Mouse (Mus musculus): ENCODE results near the gene Gse1. TPM values are rescaled to one million over a fixed set of nuclear protein-coding genes. Genes with fewer than 3 reads are reported as not detected.
"Not testable (repeated sequence)": the region's sequence is repeated elsewhere in the genome, so short reads cannot be mapped to it uniquely, and the experiment has no call there.

The Gse1 gene
- total RNA-seq, 2 experiments from 2014 or later, result 27.2 to 42.9 TPM

- peak; percentile 52 for DNase-seq
These were observed 96.3 kb downstream of the Gse1 start for GRCm38 (mm10) chr8:120324555-120324954.

- no peak for DNase-seq
These were observed 97.0 kb downstream of the Gse1 start for GRCm38 (mm10) chr8:120325172-120325767.

- peak; percentile 71 for DNase-seq
These were observed 98.9 kb downstream of the Gse1 start for GRCm38 (mm10) chr8:120327131-120327554.

GRCm38 (mm10) chr8:120328361-120329022 is 100.2 kb downstream of the Gse1 start:
- DNase-seq, result no peak

- peak; percentile 67 for DNase-seq
These were observed 100.9 kb downstream of the Gse1 start for GRCm38 (mm10) chr8:120329030-120329748.

GRCm38 (mm10) chr8:120331027-120331426 is 102.8 kb downstream of the Gse1 start:
- no peak for DNase-seq

- DNase-seq, result peak; percentile 50
These were observed 104.3 kb downstream of the Gse1 start for GRCm38 (mm10) chr8:120332379-120333229.

- DNase-seq, result no peak
These were observed 105.4 kb downstream of the Gse1 start for GRCm38 (mm10) chr8:120333681-120334080.

- not testable (repeated sequence) for DNase-seq
These were observed 106.0 kb downstream of the Gse1 start for GRCm38 (mm10) chr8:120334261-120334660.

- peak; percentile 47 for DNase-seq
These were observed 106.6 kb downstream of the Gse1 start for GRCm38 (mm10) chr8:120334878-120335261.

GRCm38 (mm10) chr8:120335262-120336086 is 107.2 kb downstream of the Gse1 start:
- DNase-seq, result peak; percentile 63

- peak; percentile 40 for DNase-seq
These were observed 107.8 kb downstream of the Gse1 start for GRCm38 (mm10) chr8:120336087-120336380.

- DNase-seq, result no peak
These were observed 108.8 kb downstream of the Gse1 start for GRCm38 (mm10) chr8:120336909-120337555.

- DNase-seq, result no peak
These were observed 109.4 kb downstream of the Gse1 start for GRCm38 (mm10) chr8:120337627-120338026.

- DNase-seq, result peak; percentile 53
These were observed 110.4 kb downstream of the Gse1 start for GRCm38 (mm10) chr8:120338678-120339077.

- DNase-seq, result peak; percentile 88
These were observed 111.5 kb downstream of the Gse1 start for GRCm38 (mm10) chr8:120339743-120340142.

- DNase-seq, result no peak
These were observed 112.9 kb downstream of the Gse1 start for GRCm38 (mm10) chr8:120341124-120341523.

- peak; percentile 40 for DNase-seq
These were observed 114.7 kb downstream of the Gse1 start for GRCm38 (mm10) chr8:120342847-120343548.

GRCm38 (mm10) chr8:120343582-120343981 is 115.3 kb downstream of the Gse1 start:
- DNase-seq, result no peak

GRCm38 (mm10) chr8:120344166-120344565 is 115.9 kb downstream of the Gse1 start:
- DNase-seq, result no peak

Measured in adrenal gland, postnatal 10 days (tissue).